Mouse (Mus musculus): ENCODE data around the gene Scrn1. TPM values are rescaled to one million over a fixed set of nuclear protein-coding genes. Genes with fewer than 3 reads are reported as not detected.

The Scrn1 gene
- polyA plus RNA-seq, 1 experiment from 2014 or later = 2.7 TPM

DNA sequence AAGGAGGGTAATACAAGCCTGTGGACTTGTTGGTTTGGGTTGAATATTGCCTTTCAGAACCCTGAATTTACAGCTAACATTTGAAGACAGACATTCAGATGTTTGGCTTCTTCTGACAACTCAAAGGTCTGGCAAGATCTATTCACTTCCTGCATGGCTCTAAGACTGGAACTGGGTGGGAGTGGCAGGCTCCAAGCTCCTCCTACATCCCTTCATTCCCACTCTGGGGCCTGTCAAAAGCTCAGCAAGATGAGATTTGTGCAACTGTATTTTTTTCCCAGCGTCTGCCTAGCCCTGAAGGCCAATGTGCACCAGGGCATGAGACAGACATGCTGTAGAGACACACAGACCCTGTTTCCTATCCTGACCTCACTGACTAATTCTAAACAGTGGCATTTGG lies 10.5 kb downstream of the Scrn1 start:
- peaks cover 11% of the 10 kb centered on the region; the same call in 1 of the 2 replicates for H3K4me1 ChIP-seq (replicated peaks; ENCODE audit: control insufficient read depth, insufficient read depth, low read length)
- no peak overlapping the region for H3K4me2 ChIP-seq (ENCODE audit: low read depth, low read length)
- ATAC-seq (ENCODE audit: low read depth) = peak; percentile 87
- WGBS = 58% methylated on average over 1 of the region's 1 CpGs
- peak overlapping the region; percentile 62 for H3K27ac ChIP-seq (ENCODE audit: low read length)
- no peaks in the 10 kb centered on the region for H3K27me3 ChIP-seq (ENCODE audit: control insufficient read depth, insufficient read depth, low read depth, low read length)
- no peaks in the 10 kb centered on the region for H3K36me3 ChIP-seq (ENCODE audit: control insufficient read depth, insufficient read depth, low read length)
- H3K4me3 ChIP-seq (ENCODE audit: low read length) = no peak overlapping the region
- no peaks in the 10 kb centered on the region for H3K9me3 ChIP-seq (ENCODE audit: control insufficient read depth, low read length)
- no peak overlapping the region for H3K9ac ChIP-seq (ENCODE audit: low read length)

DNA sequence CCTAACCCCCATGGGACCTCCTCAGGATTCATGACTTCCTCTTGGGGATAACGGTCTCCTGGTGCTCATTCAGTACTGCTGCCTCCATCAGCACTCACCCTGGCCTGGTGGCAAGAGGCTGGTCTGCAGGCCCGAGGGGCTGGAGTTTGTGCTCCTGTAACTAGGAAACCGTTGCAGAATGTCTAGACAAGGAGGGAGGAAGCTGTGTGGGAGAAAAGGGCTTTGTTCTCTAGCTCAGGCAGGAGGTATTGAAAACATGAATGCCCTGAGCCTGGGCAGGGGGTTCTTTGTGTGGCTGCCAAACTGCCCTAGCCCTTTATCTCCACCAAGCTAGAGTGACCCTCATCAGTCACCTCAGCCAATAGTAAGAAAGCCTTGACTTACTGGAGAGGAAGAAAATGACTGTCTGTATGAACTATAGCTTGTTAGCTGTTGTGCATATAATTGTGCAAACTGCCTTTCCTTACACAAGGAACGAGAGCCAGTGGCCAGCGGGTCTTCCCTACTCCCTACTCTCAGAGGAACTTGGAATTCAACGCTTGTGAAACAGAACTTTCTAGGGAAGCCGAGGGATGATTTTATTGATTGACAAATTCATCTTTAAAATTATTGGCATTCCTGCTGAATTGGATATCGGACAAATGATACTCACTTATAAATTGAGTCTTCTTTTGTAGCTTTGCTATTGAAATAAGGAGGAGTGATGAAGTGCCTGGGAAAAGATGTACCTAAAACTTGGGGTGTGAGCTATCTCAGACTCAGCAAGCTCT lies 11.8 kb downstream of the Scrn1 start:
- peaks cover 13% of the 10 kb centered on the region; the same call in 1 of the 2 replicates for H3K4me1 ChIP-seq (replicated peaks; ENCODE audit: control insufficient read depth, insufficient read depth, low read length)
- H3K27ac ChIP-seq (ENCODE audit: low read length) = no peak overlapping the region
- H3K9me3 ChIP-seq (ENCODE audit: control insufficient read depth, low read length) = no peaks in the 10 kb centered on the region
- no peak overlapping the region for H3K9ac ChIP-seq (ENCODE audit: low read length)
- 44% methylated on average over 8 of the region's 8 CpGs for WGBS
- H3K27me3 ChIP-seq (ENCODE audit: control insufficient read depth, insufficient read depth, low read depth, low read length) = no peaks in the 10 kb centered on the region
- no peaks in the 10 kb centered on the region for H3K36me3 ChIP-seq (ENCODE audit: control insufficient read depth, insufficient read depth, low read length)
- H3K4me3 ChIP-seq (ENCODE audit: low read length) = no peak overlapping the region
- H3K4me2 ChIP-seq (ENCODE audit: low read depth, low read length) = no peak overlapping the region
- ATAC-seq (ENCODE audit: low read depth) = peak; percentile 36; the same call in 1 of the 2 replicates

DNA sequence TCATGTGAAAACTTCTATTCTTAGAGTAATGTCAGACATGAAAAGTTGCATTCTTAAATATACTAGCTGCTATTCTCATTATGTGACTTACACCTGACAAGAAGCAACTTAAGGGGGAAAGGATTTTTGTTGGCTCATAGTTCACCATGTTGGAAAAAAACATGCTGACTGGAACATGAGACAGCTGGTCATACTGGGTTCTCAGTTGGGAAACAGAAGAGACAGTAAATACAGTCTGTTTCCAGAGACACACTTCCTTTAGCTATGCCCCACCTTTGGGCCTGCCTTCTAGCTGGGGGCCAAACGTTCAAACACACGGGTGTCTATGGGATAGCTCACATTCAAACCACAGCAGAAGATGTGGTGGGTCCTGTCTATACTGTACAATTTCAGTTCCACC lies 12.7 kb downstream of the Scrn1 start:
- no peaks in the 10 kb centered on the region for H3K9me3 ChIP-seq (ENCODE audit: control insufficient read depth, low read length)
- no peak overlapping the region for H3K4me2 ChIP-seq (ENCODE audit: low read depth, low read length)
- no peaks in the 10 kb centered on the region for H3K27me3 ChIP-seq (ENCODE audit: control insufficient read depth, insufficient read depth, low read depth, low read length)
- H3K27ac ChIP-seq (ENCODE audit: low read length) = no peak overlapping the region
- H3K36me3 ChIP-seq (ENCODE audit: control insufficient read depth, insufficient read depth, low read length) = no peaks in the 10 kb centered on the region
- no peak overlapping the region for H3K9ac ChIP-seq (ENCODE audit: low read length)
- 0 out of 2 replicates have a peak, but pooled peaks have one; percentile 27 for ATAC-seq (ENCODE audit: low read depth)
- no peak overlapping the region for H3K4me3 ChIP-seq (ENCODE audit: low read length)
- WGBS = 57% methylated on average over 2 of the region's 2 CpGs
- peaks cover 16% of the 10 kb centered on the region; the same call in 1 of the 2 replicates for H3K4me1 ChIP-seq (replicated peaks; ENCODE audit: control insufficient read depth, insufficient read depth, low read length)

DNA sequence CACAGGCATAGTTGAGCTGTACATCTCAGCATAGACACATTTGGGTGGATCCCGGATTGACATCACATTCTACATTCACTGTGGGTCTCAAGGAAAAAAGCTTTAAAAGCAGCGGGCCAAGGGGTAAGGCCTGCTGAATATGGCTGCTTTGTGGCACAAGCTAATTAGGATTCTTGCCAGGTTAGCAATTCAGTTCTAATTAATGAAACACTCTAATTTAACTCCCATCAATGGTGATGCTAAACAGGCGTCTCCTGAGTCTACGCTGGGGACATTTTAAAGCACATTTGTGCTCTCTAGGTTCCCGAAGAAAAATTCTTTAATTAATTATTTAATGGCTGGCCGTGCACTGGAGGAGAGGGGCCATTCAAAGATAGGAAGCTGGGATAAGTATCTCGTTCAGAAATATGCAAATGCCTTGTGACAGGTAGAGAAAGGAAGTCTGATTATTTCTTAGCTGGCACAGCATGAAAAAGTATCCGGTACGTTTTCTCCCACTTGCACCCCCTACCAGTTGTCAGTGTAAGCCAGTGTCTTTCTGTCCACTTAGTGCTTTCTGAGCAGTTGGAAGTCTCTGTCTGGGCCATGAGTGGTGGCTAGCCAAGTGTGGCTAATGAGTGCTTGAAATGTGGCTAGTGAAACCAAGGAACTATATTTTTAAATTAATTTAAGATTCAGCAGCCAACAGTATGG lies 13.4 kb downstream of the Scrn1 start:
- Histone ChIP-seq H3K9me3 (ENCODE audit: control insufficient read depth, low read length) (no peaks in the 10 kb centered on the region), H3K36me3 (ENCODE audit: control insufficient read depth, insufficient read depth, low read length) (no peaks in the 10 kb centered on the region), H3K27ac (ENCODE audit: low read length) (no peak overlapping the region), H3K27me3 (ENCODE audit: control insufficient read depth, insufficient read depth, low read depth, low read length) (no peaks in the 10 kb centered on the region), H3K4me3 (ENCODE audit: low read length) (no peak overlapping the region), H3K4me1 (replicated peaks; ENCODE audit: control insufficient read depth, insufficient read depth, low read length) (peaks cover 22% of the 10 kb centered on the region; the same call in 1 of the 2 replicates), H3K4me2 (ENCODE audit: low read depth, low read length) (no peak overlapping the region), H3K9ac (ENCODE audit: low read length) (no peak overlapping the region)
- 80% methylated on average over 9 of the region's 9 CpGs for WGBS
- no peak for ATAC-seq (ENCODE audit: low read depth)

DNA sequence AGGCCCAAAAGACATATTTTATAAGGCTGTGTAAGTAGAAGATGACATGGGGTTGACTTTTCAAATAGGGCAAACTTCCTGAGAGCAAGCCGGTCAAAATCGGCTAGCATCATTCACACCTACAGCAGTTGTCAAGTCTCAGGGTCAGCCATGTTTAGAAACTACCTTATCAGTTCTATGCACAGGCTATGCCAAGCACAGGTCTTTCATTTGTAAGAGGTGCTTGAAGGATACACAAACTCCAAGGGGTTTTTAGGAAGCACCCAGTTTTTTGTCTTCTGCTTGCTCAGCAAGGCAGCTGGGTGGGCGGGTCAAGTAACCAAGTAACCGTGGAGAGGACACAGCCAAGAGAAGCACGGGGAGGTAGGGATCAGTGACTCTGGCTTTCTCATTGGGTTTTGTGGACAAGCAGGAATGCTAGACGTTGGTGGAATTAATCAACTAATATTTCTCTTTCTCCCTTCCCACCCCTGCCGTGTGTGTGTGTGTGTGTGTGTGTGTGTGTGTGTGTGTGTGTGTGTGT lies 15.4 kb downstream of the Scrn1 start:
- H3K27me3 ChIP-seq (ENCODE audit: control insufficient read depth, insufficient read depth, low read depth, low read length) = no peaks in the 10 kb centered on the region
- no peak for ATAC-seq (ENCODE audit: low read depth)
- H3K27ac ChIP-seq (ENCODE audit: low read length) = no peak overlapping the region
- peaks cover 21% of the 10 kb centered on the region; the same call in 1 of the 2 replicates for H3K4me1 ChIP-seq (replicated peaks; ENCODE audit: control insufficient read depth, insufficient read depth, low read length)
- no peak overlapping the region for H3K4me2 ChIP-seq (ENCODE audit: low read depth, low read length)
- H3K9ac ChIP-seq (ENCODE audit: low read length) = no peak overlapping the region
- no peaks in the 10 kb centered on the region for H3K36me3 ChIP-seq (ENCODE audit: control insufficient read depth, insufficient read depth, low read length)
- H3K9me3 ChIP-seq (ENCODE audit: control insufficient read depth, low read length) = no peaks in the 10 kb centered on the region
- H3K4me3 ChIP-seq (ENCODE audit: low read length) = no peak overlapping the region
- 24% methylated on average over 6 of the region's 7 CpGs for WGBS

DNA sequence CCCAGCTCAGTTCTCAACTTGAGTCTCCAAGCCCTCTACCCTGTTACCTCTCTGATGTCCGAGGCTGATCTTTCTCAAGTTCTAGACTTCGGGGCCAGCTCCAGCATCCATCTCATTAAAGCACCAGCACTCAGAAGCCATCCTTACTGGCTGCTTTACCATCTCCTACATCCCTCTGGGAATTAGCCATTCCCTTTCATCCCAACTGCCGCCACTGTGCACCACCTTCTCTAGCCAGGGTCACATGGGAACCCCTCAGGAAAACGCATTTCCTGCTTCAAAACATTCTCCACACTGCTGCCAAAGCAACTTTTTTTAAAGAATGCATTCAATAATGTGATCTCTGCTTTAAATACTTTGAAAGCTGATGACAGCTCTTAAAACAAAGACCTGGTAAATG lies 17.0 kb downstream of the Scrn1 start:
- no peak overlapping the region for H3K27ac ChIP-seq (ENCODE audit: low read length)
- H3K9ac ChIP-seq (ENCODE audit: low read length) = no peak overlapping the region
- no peak for ATAC-seq (ENCODE audit: low read depth)
- no peak overlapping the region for H3K4me3 ChIP-seq (ENCODE audit: low read length)
- H3K36me3 ChIP-seq (ENCODE audit: control insufficient read depth, insufficient read depth, low read length) = no peaks in the 10 kb centered on the region
- H3K27me3 ChIP-seq (ENCODE audit: control insufficient read depth, insufficient read depth, low read depth, low read length) = no peaks in the 10 kb centered on the region
- 51% methylated on average over 4 of the region's 4 CpGs for WGBS
- H3K4me1 ChIP-seq (replicated peaks; ENCODE audit: control insufficient read depth, insufficient read depth, low read length) = peaks cover 15% of the 10 kb centered on the region; the same call in 1 of the 2 replicates
- H3K9me3 ChIP-seq (ENCODE audit: control insufficient read depth, low read length) = no peaks in the 10 kb centered on the region
- H3K4me2 ChIP-seq (ENCODE audit: low read depth, low read length) = no peak overlapping the region

DNA sequence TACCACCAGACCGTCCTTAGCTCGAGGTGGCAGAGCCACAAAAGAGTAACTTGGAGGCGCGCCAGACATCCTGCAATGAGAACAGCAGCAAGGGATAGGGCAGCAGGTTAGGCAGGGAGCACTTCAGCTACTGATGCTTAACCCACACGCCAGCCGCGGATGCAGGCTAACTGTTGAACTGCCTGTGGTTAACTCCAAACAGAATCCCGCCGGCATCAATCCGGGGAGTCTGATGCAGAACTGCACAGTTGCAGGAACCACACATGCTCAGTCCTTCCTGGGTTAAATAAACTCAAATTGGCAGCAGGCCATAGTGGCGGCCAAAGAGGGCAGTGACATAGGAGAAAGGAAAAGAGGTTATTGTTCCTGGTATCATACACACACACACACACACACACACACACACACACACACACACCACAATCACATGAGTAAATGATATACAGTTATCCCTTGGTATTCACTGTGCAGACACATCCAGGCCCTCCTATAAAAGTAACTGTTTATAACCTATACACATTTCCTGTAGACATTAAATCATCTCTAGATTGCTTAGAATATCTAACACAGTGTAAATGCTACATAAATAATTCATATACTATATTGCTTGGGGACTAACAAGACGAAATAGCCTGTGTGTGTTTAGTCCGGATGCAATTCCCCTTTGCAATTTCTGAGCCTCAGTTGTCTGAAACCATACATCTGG lies 17.8 kb downstream of the Scrn1 start:
- Histone ChIP-seq H3K27ac (ENCODE audit: low read length) (no peak overlapping the region), H3K4me3 (ENCODE audit: low read length) (no peak overlapping the region), H3K9ac (ENCODE audit: low read length) (no peak overlapping the region), H3K27me3 (ENCODE audit: control insufficient read depth, insufficient read depth, low read depth, low read length) (no peaks in the 10 kb centered on the region), H3K9me3 (ENCODE audit: control insufficient read depth, low read length) (no peaks in the 10 kb centered on the region), H3K36me3 (ENCODE audit: control insufficient read depth, insufficient read depth, low read length) (no peaks in the 10 kb centered on the region), H3K4me2 (ENCODE audit: low read depth, low read length) (0 out of 2 replicates have a peak overlapping the region, but pooled peaks have one; percentile 3), H3K4me1 (replicated peaks; ENCODE audit: control insufficient read depth, insufficient read depth, low read length) (peaks cover 10% of the 10 kb centered on the region; the same call in 1 of the 2 replicates)
- 33% methylated on average over 13 of the region's 13 CpGs for WGBS
- peak; percentile 62; the same call in 1 of the 2 replicates for ATAC-seq (ENCODE audit: low read depth)

DNA sequence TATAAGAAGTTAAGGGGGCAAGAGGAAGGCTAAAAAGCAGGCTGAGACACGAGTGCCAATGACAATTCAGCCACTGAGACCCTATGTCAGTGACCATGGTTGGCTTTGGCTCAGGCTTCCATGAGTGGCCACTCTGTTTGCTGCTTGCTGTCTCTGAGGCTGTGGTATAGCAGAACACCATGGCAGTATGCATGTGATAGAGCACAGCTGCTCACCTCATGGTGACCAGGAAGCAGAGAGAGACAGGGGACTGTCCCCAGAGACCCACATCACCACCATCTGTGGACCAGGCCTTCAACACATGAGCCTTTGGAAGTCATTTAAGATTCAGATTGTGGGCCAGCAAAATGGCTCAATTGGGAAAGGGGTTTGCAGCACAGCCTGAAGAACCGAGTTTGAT lies 22.6 kb downstream of the Scrn1 start:
- Histone ChIP-seq H3K4me2 (ENCODE audit: low read depth, low read length) (no peak overlapping the region), H3K27me3 (ENCODE audit: control insufficient read depth, insufficient read depth, low read depth, low read length) (no peaks in the 10 kb centered on the region), H3K36me3 (ENCODE audit: control insufficient read depth, insufficient read depth, low read length) (no peaks in the 10 kb centered on the region), H3K4me1 (replicated peaks; ENCODE audit: control insufficient read depth, insufficient read depth, low read length) (peaks cover 6% of the 10 kb centered on the region; the same call in 1 of the 2 replicates), H3K9ac (ENCODE audit: low read length) (no peak overlapping the region), H3K4me3 (ENCODE audit: low read length) (no peak overlapping the region), H3K27ac (ENCODE audit: low read length) (no peak overlapping the region), H3K9me3 (ENCODE audit: control insufficient read depth, low read length) (no peaks in the 10 kb centered on the region)
- no peak for ATAC-seq (ENCODE audit: low read depth)
- WGBS = 78% methylated on average over 2 of the region's 2 CpGs

- H3K9me3 ChIP-seq (ENCODE audit: control insufficient read depth, low read length) = no peaks in the 10 kb centered on the region
- H3K4me1 ChIP-seq (replicated peaks; ENCODE audit: control insufficient read depth, insufficient read depth, low read length) = no peaks in the 10 kb centered on the region
- no peaks in the 10 kb centered on the region for H3K36me3 ChIP-seq (ENCODE audit: control insufficient read depth, insufficient read depth, low read length)
- H3K27me3 ChIP-seq (ENCODE audit: control insufficient read depth, insufficient read depth, low read depth, low read length) = no peaks in the 10 kb centered on the region
- WGBS = 82% methylated on average over 7 of the region's 7 CpGs
- no peak overlapping the region for H3K9ac ChIP-seq (ENCODE audit: low read length)
- no peak for ATAC-seq (ENCODE audit: low read depth)
- no peak overlapping the region for H3K4me3 ChIP-seq (ENCODE audit: low read length)
- H3K27ac ChIP-seq (ENCODE audit: low read length) = no peak overlapping the region
- no peak overlapping the region for H3K4me2 ChIP-seq (ENCODE audit: low read depth, low read length)
Measured at GRCm38 (mm10) chr6:54542836-54543235, 23.5 kb downstream of the Scrn1 start.

All from lung, embryonic 16.5 days (tissue).